Mouse (Mus musculus) cerebellum, adult 2 months (tissue): ENCODE results near the gene Snrpe.

Experiments used
- CTCF ChIP-seq: fragments of 200-500 bp; IDR thresholded peaks from 2 replicates; pipeline ENCODE4 v1.5.1; 2011; ENCODE audit warnings: low read depth, mild to moderate bottlenecking, control low read depth, low read length, moderate library complexity, borderline replicate concordance; ENCODE audit not compliant: insufficient read depth
- POLR2A ChIP-seq: fragments of 200-500 bp; IDR thresholded peaks from 2 replicates; pipeline ENCODE4 v1.6.1; 2011; ENCODE audit warnings: low read length, control low read depth, borderline replicate concordance; ENCODE audit not compliant: insufficient read depth

GRCm38 (mm10) chr1:133632168-133632567 is 22.1 kb upstream of the Snrpe start:
- TF ChIP-seq POLR2A, result no peak
- no peak for TF ChIP-seq CTCF
